Mouse (Mus musculus) liver, embryonic 16.5 days (tissue): ENCODE measurements around the gene Fam98c. TPM values are rescaled to one million over a fixed set of nuclear protein-coding genes. Genes with fewer than 3 reads are reported as not detected.

ENCODE experiments used
- ATAC-seq: fragments of 200-750 bp; cut with Nextera tagmentation; 2 replicates; pipeline ENCODE4 v1.8.0; 2017; ENCODE audit warnings: low read depth, mild to moderate bottlenecking, moderate number of reproducible peaks, moderate library complexity
- H3K27ac ChIP-seq: fragments of 300-500 bp; sonication (generic); 2 replicates; pipeline ENCODE4 v1.5.1; 2014; ENCODE audit warnings: mild to moderate bottlenecking, low read length
- H3K27me3 ChIP-seq: fragments of 300-500 bp; sonication (generic); 2 replicates; pipeline ENCODE4 v1.6.1; 2014; ENCODE audit warnings: low read depth, low read length, mixed read lengths; ENCODE audit not compliant: control insufficient read depth, insufficient read depth
- H3K36me3 ChIP-seq: fragments of 300-500 bp; sonication (generic); 2 replicates; pipeline ENCODE4 v1.6.1; 2014; ENCODE audit warnings: mild to moderate bottlenecking; ENCODE audit not compliant: control insufficient read depth, insufficient read depth
- H3K4me1 ChIP-seq: fragments of 300-500 bp; sonication (generic); 2 replicates; pipeline ENCODE4 v1.6.1; 2014; ENCODE audit warnings: low read depth, low read length, mixed read lengths; ENCODE audit not compliant: control insufficient read depth
- H3K4me2 ChIP-seq: fragments of 300-500 bp; sonication (generic); 2 replicates; pipeline ENCODE4 v1.6.1; 2014; ENCODE audit warnings: low read depth, low read length, mixed read lengths
- H3K4me3 ChIP-seq: fragments of 300-500 bp; sonication (generic); 2 replicates; pipeline ENCODE4 v1.5.1; 2014; ENCODE audit warnings: low read depth, mild to moderate bottlenecking, low read length
- H3K9ac ChIP-seq: fragments of 300-500 bp; sonication (generic); 2 replicates; pipeline ENCODE4 v1.6.1; 2014; ENCODE audit warnings: low read depth, low read length
- H3K9me3 ChIP-seq: fragments of 300-500 bp; sonication (generic); replicated peaks from 2 replicates; pipeline ENCODE4 v1.6.1; 2016; ENCODE audit warnings: low read length; ENCODE audit not compliant: control insufficient read depth
- WGBS: fragments of 180-500 bp; shearing (Covaris S2); extraction: QIAGEN DNeasy Blood & Tissue Kit; methylation state at CpG from one replicate; pipeline ENCODE4 v1.1.7; 2014; ENCODE audit not compliant: insufficient replicate concordance; 5-methylcytosine and 5-hydroxymethylcytosine counted together
- polyA plus RNA-seq: library from polyadenylated mRNA; unstranded; fragments of >200 nt; fragmentation: Nextera tagmentation; extraction: Ambion mirVana; gene quantifications from 2 replicates; pipeline ENCODE4 v1.2.1, GENCODE M21; 2015

Fam98c gene
- polyA plus RNA-seq, 1 experiment from 2014 or later: 4.9 TPM

DNA sequence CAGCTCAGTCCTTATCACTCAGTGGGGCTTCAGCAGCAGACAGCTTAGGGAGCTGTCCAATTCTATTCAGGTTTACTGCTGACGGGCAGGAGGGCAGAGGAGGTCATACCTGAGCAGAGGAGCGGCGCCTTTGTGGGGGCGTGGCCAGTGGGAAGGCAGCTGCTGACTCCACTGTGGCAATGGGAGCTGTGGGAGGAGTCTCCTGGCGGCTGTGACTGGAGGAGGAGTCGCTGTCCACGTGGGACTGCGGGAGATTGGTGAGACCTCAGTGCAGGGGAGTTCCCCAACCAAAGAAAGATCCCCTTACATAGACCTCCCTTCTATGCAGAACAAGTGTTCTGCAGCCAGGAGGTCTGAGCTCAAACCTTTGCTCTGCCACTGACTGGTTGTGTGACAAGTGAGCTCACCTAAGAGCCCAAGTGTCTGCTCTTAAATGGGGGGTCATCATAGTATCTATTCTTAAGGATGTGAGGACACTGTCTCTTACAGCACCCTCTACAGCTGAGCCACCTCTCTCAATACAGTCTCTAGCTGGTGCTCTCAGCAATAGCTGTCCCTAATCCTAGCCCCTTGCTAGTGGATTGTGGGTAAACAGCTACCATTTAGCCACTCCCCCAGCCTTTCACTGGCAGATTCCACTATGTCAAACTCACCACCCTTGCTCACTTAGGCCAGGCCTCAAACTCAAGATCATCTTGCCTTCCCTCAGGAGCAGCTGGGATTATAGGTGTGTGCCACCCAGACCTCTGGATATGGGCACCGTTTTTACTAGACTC lies 6.9 kb upstream of the Fam98c start:
- Histone ChIP-seq H3K36me3 (no peaks in the 10 kb centered on the region), H3K4me1 (peaks cover 3% of the 10 kb centered on the region; the same call in 1 of the 2 replicates), H3K4me3 (no peak overlapping the region), H3K4me2 (no peak overlapping the region), H3K9ac (no peak overlapping the region), H3K9me3 (no peaks in the 10 kb centered on the region), H3K27me3 (peaks cover 20% of the 10 kb centered on the region), H3K27ac (no peak overlapping the region)
- WGBS: 16% methylated on average over 9 of the region's 9 CpGs
- peak; percentile 75 for ATAC-seq

DNA sequence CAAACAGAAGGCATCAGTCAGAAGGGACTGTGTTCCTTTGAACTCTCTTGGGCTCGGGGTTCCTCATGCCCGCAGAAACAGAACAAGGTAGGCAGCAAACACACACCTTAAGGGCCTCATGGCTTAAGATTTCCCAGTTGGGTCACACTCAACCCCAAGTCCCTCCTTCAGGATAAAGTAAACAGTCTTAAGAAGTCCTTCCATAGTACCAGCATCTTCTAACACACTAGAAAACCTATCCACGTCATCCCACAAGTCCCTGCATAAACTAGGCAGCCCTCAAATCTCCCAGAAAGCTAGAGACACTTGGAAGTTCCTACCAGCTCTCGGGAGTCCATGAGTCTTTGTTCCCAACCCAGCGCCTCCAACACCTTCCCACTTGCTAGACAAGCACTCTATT lies 6.3 kb upstream of the Fam98c start:
- Histone ChIP-seq H3K36me3 (no peaks in the 10 kb centered on the region), H3K27me3 (peaks cover 15% of the 10 kb centered on the region), H3K9me3 (no peaks in the 10 kb centered on the region), H3K4me3 (no peak overlapping the region), H3K4me1 (peaks cover 3% of the 10 kb centered on the region; the same call in 1 of the 2 replicates), H3K27ac (no peak overlapping the region), H3K4me2 (no peak overlapping the region), H3K9ac (no peak overlapping the region)
- ATAC-seq: no peak
- 72% methylated on average over 5 of the region's 5 CpGs for WGBS

DNA sequence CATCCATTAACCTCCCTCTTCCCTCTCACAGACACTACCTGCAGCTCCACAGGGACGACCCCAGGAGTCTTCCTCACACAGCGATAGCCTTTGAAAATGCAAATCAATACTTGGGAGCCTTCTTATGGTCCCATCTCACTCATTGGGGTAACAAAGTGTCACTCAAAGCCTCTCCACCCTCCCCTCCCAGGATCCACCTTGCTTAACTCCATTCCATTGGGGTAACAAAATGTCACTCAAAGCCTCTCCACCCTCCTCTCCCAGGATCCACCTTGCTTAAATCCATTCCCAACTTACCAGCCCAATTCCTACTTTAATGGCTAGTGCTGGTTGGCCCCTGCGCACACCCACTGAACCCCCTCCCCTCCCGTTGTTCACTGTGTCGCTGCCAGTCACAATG lies 2.2 kb upstream of the Fam98c start:
- no peak overlapping the region for H3K27ac ChIP-seq
- H3K36me3 ChIP-seq: peaks cover 3% of the 10 kb centered on the region; the same call in 1 of the 2 replicates
- peaks cover 11% of the 10 kb centered on the region for H3K27me3 ChIP-seq
- WGBS: 11% methylated on average over 5 of the region's 5 CpGs
- H3K4me3 ChIP-seq: no peak overlapping the region
- peaks cover 3% of the 10 kb centered on the region; the same call in 1 of the 2 replicates for H3K9me3 ChIP-seq
- no peak overlapping the region for H3K4me2 ChIP-seq
- H3K4me1 ChIP-seq: peaks cover 12% of the 10 kb centered on the region
- ATAC-seq: no peak
- no peak overlapping the region for H3K9ac ChIP-seq

DNA sequence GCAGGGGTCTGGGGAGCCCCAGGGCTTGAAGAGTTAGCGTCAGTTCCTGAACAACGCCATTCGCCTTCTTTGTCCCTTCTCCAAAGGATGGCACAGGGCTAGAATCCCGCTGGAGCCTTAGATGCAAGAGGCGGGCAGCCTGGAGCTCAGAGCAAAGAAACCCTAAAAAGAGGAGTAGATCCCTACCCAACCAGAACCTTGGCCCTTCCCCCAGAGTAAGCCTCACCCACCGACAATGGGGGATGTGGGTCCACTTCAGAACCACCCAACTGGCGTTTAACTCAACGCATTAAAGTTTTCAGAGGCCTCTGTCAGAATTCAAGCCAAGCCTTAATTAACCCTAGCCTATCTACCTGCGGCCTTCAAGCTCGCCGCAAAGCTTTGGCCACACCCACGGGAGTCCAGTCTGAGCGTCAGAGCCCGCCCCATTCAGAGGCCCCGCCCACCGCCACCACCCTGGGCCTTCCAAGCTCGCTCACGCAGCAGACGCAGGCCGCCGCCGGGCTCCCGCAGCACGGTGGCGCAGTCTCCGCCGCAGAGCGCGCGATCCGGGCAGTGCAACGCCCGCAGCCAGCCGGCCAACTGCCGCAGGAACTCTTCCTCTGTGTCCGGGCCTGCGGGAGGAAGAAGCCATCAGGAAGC lies 717 bp downstream of the Fam98c start:
- H3K4me1 ChIP-seq: peaks cover 9% of the 10 kb centered on the region
- peaks cover 11% of the 10 kb centered on the region for H3K27me3 ChIP-seq
- peak overlapping the region; percentile 76 for H3K9ac ChIP-seq
- 9% methylated on average over 34 of the region's 37 CpGs for WGBS
- H3K4me2 ChIP-seq: peak overlapping the region; percentile 97
- peaks cover 3% of the 10 kb centered on the region; the same call in 1 of the 2 replicates for H3K9me3 ChIP-seq
- peaks cover 3% of the 10 kb centered on the region; the same call in 1 of the 2 replicates for H3K36me3 ChIP-seq
- ATAC-seq: peak; percentile 88
- H3K4me3 ChIP-seq: peak overlapping the region; percentile 81
- H3K27ac ChIP-seq: peak overlapping the region; percentile 34

GRCm38 (mm10) chr7:29154018-29154720 lies 1.9 kb downstream of the Fam98c start:
- H3K9ac ChIP-seq: no peak overlapping the region
- H3K4me1 ChIP-seq: peaks cover 9% of the 10 kb centered on the region
- peaks cover 3% of the 10 kb centered on the region; the same call in 1 of the 2 replicates for H3K36me3 ChIP-seq
- H3K27me3 ChIP-seq: peaks cover 6% of the 10 kb centered on the region
- no peak overlapping the region for H3K4me2 ChIP-seq
- peaks cover 3% of the 10 kb centered on the region; the same call in 1 of the 2 replicates for H3K9me3 ChIP-seq
- no peak overlapping the region for H3K4me3 ChIP-seq
- ATAC-seq: no peak
- no peak overlapping the region for H3K27ac ChIP-seq
- WGBS: 86% methylated on average over 14 of the region's 14 CpGs

DNA sequence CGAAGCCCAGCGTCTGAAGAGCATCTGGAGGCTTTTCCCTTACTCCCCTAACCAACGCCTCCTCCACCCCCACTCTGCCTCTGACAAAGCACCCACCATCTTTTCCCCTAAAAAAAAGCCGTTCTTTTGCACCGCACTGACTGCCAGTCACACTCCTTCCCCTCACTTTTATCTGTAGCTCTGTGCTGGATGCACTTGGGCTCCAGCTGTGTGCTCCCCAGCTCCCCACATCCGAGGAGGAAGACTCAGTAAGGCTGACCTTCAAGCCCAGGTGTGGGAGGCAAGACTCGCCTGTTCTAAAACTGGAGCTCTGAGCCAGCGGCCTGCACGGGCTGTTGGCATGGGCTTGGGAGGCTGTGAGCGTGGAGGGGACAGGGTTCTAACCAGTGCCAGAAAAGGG lies 4.5 kb downstream of the Fam98c start:
- ATAC-seq: no peak
- H3K4me2 ChIP-seq: no peak overlapping the region
- 57% methylated on average over 10 of the region's 10 CpGs for WGBS
- H3K9me3 ChIP-seq: peaks cover 3% of the 10 kb centered on the region; the same call in 1 of the 2 replicates
- peaks cover 7% of the 10 kb centered on the region for H3K4me1 ChIP-seq
- no peak overlapping the region for H3K9ac ChIP-seq
- peaks cover 3% of the 10 kb centered on the region; the same call in 1 of the 2 replicates for H3K36me3 ChIP-seq
- H3K27ac ChIP-seq: no peak overlapping the region
- no peaks in the 10 kb centered on the region for H3K27me3 ChIP-seq
- no peak overlapping the region for H3K4me3 ChIP-seq

DNA sequence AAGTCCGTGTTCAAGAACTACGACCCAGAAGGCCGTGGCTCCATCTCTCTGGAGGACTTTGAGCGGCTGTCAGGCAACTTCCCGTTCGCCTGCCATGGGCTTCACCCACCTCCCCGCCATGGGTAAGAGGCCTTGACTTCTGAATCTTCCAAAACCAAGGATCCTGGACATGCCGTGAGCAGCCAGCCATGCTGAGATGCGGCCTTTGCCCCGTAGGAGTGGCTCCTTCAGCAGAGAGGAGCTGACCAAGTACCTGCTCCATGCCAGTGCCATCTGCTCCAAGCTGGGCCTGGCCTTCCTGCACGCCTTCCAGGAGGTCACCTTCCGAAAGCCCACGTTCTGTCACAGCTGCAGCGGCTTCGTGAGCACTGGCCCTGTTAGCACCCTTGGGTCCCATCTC lies 7.3 kb downstream of the Fam98c start:
- H3K9ac ChIP-seq: no peak overlapping the region
- H3K27ac ChIP-seq: no peak overlapping the region
- H3K4me1 ChIP-seq: no peaks in the 10 kb centered on the region
- no peaks in the 10 kb centered on the region; the same call in 1 of the 2 replicates for H3K9me3 ChIP-seq
- no peak overlapping the region for H3K4me3 ChIP-seq
- 71% methylated on average over 15 of the region's 15 CpGs for WGBS
- H3K4me2 ChIP-seq: no peak overlapping the region
- H3K36me3 ChIP-seq: no peaks in the 10 kb centered on the region
- ATAC-seq: no peak
- H3K27me3 ChIP-seq: no peaks in the 10 kb centered on the region

DNA sequence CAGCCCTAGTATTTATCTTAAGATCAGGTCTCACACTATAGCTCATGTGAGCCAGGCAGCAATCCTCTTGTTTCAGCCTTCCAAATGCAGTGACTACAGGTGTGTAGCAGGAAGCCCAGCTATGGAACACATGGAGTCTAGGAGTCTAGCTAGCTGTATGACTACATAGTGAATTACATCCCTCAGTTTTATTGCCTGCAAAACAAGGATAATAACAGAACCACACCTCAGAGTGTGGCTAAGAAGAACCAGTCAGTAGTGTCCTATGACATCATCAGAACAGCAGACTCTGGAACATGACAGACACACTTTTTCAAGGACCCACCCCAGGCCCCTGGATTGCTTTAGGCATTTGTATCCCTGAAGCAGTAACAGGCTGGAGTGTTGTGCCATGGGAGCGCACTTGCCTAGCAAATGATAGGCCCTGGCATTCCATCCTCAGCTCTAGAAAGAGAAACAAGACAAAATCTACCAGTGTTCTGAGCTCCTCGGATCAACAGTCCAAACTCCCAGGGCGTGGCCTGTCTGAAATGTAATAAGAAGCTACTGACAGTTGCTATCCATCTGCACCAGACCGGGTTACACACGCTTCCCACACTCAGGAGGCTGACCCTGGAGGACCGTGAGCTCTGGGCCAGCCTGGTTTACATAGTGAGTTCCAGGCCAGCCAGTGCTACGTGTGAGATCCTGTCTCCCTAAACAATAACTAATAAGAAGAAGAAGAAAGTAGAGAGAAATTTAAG lies 9.2 kb downstream of the Fam98c start:
- Histone ChIP-seq H3K27me3 (no peaks in the 10 kb centered on the region), H3K9me3 (no peaks in the 10 kb centered on the region), H3K36me3 (no peaks in the 10 kb centered on the region), H3K27ac (no peak overlapping the region), H3K9ac (no peak overlapping the region), H3K4me1 (no peaks in the 10 kb centered on the region), H3K4me2 (no peak overlapping the region), H3K4me3 (no peak overlapping the region)
- no peak for ATAC-seq
- WGBS: 64% methylated on average over 7 of the region's 7 CpGs
